Mouse (Mus musculus) retina, postnatal 1 day (tissue): ENCODE results near the gene Usp39.

Experiments used
- DNase-seq: peaks from one replicate; pipeline ENCODE4 v3.0.0-alpha.2; 2012

The Usp39 gene

GRCm38 (mm10) chr6:72292972-72293651 is 51.9 kb downstream of the Usp39 start:
- DNase-seq = no peak

- no peak for DNase-seq
Measured at GRCm38 (mm10) chr6:72289484-72289883, 55.5 kb downstream of the Usp39 start.

- DNase-seq = peak; percentile 67
Measured at GRCm38 (mm10) chr6:72283914-72284313, 61.1 kb downstream of the Usp39 start.

- no peak for DNase-seq
Measured at GRCm38 (mm10) chr6:72280410-72280998, 64.5 kb downstream of the Usp39 start.

GRCm38 (mm10) chr6:72279505-72279904 is 65.5 kb downstream of the Usp39 start:
- no peak for DNase-seq

GRCm38 (mm10) chr6:72278835-72279234 is 66.1 kb downstream of the Usp39 start:
- DNase-seq = no peak

GRCm38 (mm10) chr6:72277508-72278166 is 67.3 kb downstream of the Usp39 start:
- DNase-seq = no peak

GRCm38 (mm10) chr6:72276972-72277441 is 68.0 kb downstream of the Usp39 start:
- no peak for DNase-seq

GRCm38 (mm10) chr6:72276141-72276540 is 68.8 kb downstream of the Usp39 start:
- no peak for DNase-seq

- DNase-seq = no peak
Measured at GRCm38 (mm10) chr6:72275527-72275926, 69.5 kb downstream of the Usp39 start.

- DNase-seq = no peak
Measured at GRCm38 (mm10) chr6:72273153-72273552, 71.8 kb downstream of the Usp39 start.

GRCm38 (mm10) chr6:72272161-72272696 is 72.8 kb downstream of the Usp39 start:
- DNase-seq = no peak

GRCm38 (mm10) chr6:72270952-72271519 is 73.9 kb downstream of the Usp39 start:
- DNase-seq = no peak

GRCm38 (mm10) chr6:72270258-72270657 is 74.7 kb downstream of the Usp39 start:
- no peak for DNase-seq
